Mouse (Mus musculus): Measurements from ENCODE around the gene Ints6.

- TF ChIP-seq CTCF (IDR thresholded peaks at IDR 0.05), result no peak
- no peak for TF ChIP-seq EP300 (IDR thresholded peaks at IDR 0.05; ENCODE audit: insufficient read depth, low read depth, low read length)
- TF ChIP-seq POLR2A (IDR thresholded peaks at IDR 0.05; ENCODE audit: insufficient read depth, low read depth, low read length), result no peak
These were observed 12.8 kb upstream of the Ints6 start for GRCm38 (mm10) chr14:62773766-62774165.
